Mouse (Mus musculus) heart, adult 9 months (tissue): Measurements from ENCODE around the gene Chst11.

ENCODE experiments used
- DNase-seq, 2 experiments: peaks; one replicate each; pipeline ENCODE4 v3.0.0; 2022; ENCODE audit warnings: low spot score in 2 of 2

The Chst11 gene

DNA sequence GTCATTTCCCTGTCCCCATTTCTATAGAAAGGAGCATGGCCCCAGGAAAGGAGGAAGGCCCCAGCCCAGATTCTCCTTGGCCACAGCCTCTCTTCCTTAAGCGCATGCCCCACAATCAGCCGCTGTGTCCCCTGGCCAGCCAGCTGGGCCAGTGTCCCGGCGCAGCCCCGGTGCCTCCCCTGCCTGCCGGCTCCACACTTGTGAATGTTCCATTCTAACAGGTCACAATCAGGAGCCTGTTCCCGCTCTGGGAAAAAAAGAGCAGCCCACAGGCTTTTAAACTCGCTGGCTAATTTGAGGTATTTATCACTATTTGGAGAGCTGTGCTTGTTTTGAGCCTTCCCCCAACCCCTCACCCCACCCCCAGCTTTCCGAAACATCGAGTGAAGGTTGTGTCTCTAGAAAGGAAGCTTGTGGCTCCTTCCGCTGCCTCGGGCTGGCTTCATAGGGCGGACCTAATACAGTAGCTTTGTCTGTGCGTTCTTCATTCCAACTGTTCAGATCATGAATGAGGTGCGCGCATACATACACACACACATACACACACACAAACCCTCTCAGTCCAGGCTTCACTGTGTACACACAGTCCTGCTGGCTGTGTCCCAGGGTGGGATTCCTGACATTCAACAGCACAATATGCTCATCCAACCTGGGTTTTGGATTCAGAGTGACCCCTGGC, 155.1 kb downstream of the Chst11 start:
- DNase-seq: no peak

DNA sequence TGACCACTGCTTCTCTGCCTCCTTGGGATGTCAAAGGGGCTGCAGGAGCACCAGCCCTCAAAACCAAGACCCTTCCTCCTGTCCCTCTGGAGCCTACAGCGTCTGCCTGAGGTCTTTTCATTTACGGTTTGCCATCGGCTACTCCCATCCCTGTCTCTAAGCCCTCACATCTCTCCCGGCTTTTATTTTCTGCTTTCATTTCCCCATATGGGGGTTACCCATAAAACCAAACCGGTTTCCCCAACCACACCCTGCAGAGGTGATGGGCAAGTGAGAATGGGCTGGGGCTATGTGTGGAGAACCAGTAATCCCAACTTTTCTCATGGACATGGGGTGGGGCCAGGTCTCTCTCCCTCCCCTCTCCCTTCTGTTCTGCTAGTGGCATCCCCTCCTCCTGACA, 156.1 kb downstream of the Chst11 start:
- no peak for DNase-seq

- no peak for DNase-seq
Measured at GRCm38 (mm10) chr10:83143049-83143448, 157.8 kb downstream of the Chst11 start.

DNA sequence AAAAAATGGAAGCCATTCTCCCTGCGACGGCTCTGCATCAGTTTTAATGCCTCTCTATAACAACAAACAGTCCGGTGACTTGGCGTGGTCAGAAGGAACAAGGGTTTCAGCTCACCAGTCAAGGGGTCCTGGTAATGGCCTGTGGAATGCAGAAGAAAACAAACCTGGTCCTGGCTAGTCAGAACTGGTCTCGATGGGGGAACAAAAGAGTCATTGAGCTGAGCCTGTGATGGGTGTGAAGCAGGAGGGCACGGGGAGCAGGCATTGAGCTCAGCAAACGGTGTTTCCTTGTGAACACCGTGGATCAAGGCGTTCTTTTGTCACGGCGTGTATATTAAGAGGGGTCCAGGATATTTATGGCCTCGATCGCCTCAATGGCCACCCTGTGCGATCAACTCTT, 160.5 kb downstream of the Chst11 start:
- no peak for DNase-seq

- no peak for DNase-seq
Measured at GRCm38 (mm10) chr10:83149342-83150178, 164.3 kb downstream of the Chst11 start.

DNA sequence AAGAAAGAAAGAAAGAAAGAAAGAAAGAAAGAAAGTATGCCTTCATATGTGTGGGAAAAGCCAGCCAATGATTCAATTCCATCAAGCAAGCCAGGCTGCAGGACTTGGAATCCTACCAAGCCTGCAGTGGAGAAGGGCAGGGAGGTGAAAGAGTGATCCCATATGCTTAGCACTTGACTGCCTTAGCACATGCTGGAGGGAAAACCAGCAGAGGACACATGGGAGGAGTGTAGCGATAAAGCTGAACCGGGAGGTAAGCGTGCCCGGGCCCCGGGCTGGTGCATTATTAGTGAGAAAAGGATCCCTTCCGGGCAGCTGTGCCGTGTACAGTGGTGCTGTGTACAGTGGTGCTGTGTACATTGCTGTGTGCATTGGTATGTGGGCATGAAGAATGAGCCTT, 165.3 kb downstream of the Chst11 start:
- DNase-seq: peak in 1 of 2 experiments; percentile 24

GRCm38 (mm10) chr10:83151362-83151761, 166.1 kb downstream of the Chst11 start:
- no peak for DNase-seq

GRCm38 (mm10) chr10:83151896-83152685, 166.8 kb downstream of the Chst11 start:
- DNase-seq: peak in 1 of 2 experiments; percentile 22

GRCm38 (mm10) chr10:83152723-83153122, 167.4 kb downstream of the Chst11 start:
- DNase-seq: no peak

- DNase-seq: no peak
Measured at GRCm38 (mm10) chr10:83153374-83153773, 168.1 kb downstream of the Chst11 start.

GRCm38 (mm10) chr10:83153887-83154286, 168.6 kb downstream of the Chst11 start:
- no peak for DNase-seq

DNA sequence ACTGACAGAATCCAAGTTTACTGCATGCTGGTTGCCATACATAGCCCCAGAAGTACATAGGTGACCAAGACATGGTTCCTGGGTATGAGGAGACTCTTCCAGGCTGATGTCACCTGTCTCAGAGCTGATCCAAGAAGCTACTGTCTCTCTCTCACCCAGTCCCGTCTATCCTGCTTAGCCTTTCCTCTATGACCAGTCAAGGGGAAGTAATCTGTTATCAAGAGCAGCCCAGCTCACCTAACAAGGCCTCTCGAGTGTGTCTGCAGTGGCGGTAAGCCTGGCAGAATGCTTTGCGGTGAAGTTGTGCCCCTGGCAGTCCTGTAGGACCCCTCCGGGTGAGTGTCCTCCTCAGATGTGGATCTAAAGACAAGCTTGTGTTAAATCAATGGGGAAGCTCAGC, 172.0 kb downstream of the Chst11 start:
- DNase-seq: no peak

GRCm38 (mm10) chr10:83158322-83158721, 173.0 kb downstream of the Chst11 start:
- no peak for DNase-seq

DNA sequence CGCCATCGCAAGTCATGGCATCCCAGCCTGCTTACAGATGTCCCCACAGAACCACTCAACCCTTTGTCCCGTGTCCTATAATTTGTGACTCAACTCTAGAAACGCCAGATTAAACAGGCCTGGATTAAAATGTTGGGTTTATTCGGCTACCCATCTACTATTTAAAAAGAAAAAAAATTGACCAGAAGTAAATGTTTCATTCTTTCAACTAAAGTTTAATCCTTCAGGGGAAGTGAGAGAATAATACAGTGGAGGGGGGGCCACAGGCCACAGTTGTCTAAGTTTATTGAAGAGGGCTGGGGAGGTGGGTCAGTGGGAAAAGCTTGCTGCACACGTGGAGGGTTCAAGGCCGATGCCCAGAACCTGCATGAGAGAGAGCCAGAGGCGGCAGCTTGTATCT, 173.9 kb downstream of the Chst11 start:
- DNase-seq: no peak

DNA sequence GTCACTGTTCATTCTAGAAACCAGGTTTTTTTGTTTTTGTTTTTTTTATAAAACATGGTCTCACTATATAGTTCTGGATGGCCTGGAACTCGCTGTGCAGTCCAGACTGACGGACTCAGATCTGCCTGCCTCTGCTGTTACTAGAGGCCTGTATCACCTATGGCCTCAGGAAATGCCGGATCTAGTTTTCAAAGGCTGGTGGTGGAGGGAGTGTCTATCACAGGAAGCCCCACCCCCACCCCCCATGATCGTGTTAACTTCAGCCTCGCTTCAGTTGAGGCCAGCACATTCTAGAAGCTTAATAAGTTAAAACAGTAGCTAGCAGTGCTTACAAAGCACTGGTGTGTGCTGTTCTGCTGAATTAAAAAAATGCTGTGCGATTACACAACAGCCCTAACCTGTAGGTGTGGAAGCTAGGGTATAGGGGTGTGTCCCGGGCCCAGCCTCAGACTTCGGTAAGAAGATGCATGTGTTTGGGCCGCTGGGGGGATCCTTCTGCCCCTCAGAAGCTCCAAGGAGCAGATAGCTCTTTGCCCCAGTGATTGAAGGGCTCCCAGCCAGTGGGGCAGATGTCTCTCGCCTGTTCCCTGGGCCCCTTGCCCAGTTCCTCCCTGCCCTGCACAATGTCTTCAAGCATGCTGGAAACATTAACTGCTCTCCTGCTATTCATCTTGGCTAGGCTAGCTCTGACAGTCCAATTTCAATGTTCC, 176.5 kb downstream of the Chst11 start:
- DNase-seq: peak; percentile 72 to 79

DNA sequence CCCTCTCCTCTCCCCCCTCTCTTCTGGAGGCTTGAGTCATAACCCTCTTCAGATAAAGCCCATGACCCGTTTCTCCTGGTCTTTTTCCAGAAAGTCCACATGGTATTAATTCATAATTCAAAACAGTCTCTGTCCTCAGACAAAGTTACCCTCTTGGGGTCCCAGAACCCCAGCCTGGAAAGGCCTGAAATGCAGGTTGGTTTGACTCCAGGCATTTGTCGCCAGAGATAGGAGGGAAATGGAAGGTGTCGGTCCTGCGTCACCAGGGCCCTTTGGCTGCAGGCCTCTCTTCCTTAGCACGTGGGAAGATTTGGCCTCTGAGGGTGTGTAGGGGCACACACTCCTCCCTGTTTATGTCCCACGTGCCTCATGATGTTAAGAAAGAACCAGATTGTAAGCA, 178.6 kb downstream of the Chst11 start:
- peak; percentile 55 to 63 for DNase-seq

DNA sequence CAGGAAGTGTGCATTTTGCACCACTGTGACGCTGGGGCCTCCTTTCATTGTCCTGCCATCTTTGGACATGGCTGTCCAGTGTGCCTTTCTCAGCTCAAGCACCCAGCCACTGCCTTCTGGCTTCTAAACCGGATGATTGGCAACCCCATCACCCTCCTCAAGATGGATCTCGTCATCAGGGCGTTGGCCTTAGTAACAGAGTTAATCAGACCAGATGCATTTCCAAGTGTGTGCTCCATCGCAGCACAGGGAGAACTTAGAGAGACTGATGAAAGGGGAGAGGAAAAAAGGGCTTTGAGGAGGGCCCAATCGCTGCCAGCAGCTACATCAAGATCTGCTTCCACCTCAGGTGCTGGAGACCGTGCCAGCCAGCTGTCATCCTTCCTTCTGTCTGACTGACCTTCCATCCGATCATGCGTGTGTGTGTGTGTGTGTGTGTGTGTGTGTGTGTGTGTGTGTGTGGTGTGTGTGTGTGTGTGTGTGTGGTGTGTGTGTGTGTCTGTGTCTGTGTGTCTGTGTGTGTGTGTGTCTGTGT, 179.7 kb downstream of the Chst11 start:
- no peak for DNase-seq

DNA sequence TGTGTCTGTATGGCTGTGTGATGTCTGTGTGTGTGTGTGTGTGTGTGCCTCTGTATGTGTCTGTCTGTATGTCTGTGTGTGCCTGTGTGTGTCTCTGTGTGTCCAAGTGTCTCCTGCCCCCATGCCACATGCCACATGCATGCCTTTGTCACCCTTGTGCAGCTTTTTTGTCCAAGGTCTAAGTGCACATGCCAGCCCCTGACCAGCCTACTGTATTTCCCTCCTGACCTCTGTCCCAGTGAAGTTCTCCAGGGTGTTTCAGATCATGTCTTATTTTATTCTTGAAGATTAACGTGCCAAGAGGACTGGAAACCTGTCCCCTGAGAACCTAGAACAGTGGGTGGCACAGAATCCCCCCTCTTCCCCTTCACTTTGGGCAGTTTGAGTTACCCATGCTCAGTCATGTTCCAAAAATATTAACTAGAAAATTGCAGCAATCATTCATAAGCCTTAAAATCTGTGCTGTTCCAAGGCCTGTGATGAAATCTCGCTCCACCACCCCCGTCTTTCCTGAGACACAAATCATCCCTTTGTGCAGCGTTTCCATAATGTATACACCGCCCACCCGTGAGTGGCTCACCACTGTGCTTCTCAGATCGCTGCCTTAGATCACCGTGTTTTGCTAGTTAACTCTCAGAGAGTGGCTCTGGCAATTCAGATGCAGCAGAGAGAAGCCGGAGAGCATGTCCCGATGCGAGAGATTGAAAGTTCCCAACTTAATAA, 180.4 kb downstream of the Chst11 start:
- DNase-seq: no peak

- DNase-seq: no peak
Measured at GRCm38 (mm10) chr10:83166272-83166671, 181.0 kb downstream of the Chst11 start.

DNA sequence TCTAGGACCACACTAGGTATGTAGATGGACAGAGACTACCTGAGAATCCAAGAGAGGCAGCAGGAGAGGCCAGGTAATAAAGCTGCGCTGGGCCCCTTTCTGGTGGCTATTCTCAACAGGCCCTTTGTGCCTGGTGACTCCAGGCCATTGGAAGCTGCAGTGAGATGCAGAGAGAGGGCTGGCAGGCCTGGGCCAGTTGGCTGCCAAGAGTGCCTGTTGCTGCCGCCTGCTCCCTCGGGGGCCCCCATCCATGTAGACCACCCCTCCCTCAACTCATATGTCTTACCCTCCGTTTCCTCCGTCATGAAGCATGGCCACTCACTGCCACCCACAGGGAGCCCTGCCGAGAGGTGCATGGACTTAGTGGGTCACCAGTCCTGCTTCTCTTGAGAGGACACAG, 182.2 kb downstream of the Chst11 start:
- no peak for DNase-seq
